Mouse (Mus musculus) MEL-GATA-1-ER (cell line): ENCODE results near the gene Rfpl4.
"Not testable (repeated sequence)": the region's sequence is repeated elsewhere in the genome, so short reads cannot be mapped to it uniquely, and the experiment has no call there.

Source experiments
- DNase-seq: peaks from one replicate; pipeline ENCODE4 v3.0.0-alpha.2; 2012; ENCODE audit warnings: low read depth; ENCODE audit errors: extremely low read depth

The Rfpl4 gene

DNA sequence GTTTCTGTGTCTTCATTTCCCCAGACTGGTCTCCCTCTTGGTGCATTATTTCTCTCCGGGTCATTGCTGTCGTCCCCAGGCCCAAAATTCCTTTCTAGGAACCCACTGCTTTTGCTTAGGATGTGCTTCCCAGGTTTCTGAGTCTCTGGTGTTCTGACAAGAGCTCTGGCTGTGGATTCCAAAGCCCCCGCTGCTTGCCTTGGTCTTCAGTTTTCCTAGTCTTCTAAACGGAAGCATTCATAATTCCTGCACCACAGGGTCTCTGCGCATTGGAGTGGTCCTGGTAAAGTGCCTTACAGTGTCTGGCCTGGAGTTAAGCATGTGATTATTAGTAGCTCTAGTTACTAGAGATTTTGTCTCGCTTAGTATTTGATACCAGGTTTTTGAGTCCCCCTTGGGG is 35.9 kb downstream of the Rfpl4 start:
- no peak for DNase-seq

DNA sequence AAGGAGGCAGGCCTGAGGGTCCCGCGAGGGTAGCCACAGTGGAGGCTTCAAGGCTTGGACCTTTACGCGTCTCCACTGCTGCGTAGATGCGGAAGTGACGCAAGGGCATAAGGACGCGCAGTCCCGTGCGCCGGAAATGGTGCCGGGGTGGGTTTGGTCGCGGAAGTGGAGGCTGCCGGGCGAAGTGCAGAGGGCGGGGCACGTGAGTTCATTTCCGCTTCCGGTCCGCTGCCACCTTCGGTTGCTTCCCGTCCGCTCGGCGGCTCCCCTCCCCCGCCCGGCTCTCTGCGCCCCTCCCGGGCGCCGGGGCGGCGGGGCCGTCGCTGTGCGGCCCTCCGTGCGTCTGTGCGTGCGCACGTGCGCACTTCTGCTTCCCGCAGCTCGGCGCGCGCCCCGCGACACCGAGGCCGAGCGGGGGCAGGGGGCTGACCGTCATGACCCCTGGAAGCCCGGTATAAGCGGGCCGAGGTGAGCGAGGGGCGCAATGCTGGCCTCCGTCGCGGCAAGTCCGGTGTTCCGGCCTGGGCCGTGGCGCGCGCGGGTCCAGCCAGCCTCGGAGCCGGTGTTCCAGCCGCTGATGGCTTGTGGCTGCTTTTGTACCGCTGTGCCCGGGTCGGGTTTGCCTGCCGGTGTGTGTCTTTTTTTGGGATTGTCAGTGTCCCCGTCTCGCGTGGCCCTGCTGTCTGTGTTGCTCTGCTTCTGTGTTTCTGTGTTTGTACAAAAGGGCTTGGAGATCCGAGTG is 36.6 kb downstream of the Rfpl4 start, which contains the start of gene Epn1:
Epn1 (plus strand) TSS at position 226 of the 742 bp plus-strand sequence.
- peak; percentile 81 for DNase-seq

DNA sequence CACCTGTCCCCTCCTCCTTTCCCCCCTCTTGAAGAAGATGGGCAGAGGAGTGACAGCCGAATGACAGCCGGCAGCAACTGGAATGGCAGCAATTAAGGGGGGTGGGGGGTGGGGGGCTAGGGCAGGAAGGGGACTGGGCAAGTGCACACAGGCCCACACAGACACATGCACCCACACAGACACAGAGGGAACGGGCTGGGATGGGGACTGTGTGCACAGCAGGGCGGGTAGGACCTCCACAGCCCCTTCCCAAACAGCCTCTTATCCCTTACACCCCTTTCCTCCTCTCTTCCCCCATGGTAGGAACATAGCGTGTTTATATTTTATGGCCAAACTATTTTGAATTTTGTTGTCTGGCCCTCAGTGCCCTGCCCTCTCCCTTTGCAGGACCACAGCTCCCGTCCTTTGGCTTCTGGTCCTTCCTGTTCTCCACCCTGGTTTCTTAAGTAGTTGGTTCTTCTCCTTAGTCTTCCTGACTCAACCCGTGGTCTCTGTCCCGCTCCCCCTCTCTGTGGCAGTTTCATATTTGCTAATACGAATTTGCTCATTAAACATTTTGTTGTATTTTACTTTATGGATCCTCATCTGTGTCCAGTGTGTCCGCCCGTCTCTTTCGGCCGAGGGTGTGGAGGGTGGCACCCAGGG is 37.3 kb downstream of the Rfpl4 start:
- DNase-seq, result not testable (repeated sequence)

DNA sequence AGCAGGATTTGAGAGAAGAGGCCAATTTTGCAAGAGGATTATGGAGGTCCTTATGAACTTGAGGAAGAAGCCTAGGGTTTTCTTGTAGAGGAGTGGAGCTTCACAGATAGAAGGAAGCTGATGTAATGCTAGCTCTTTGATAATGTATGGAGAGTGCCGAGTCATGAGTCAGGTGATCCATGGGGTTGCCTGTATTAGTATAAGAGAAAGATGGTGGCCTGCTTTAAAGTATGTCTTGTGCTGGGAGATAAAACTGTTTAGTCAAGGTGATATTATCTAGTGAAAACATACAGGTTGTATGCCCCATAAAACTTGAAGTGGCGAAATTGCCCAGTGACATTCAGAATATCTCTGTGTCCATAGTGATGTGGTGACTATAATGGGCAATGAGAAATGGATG is 39.8 kb downstream of the Rfpl4 start:
- DNase-seq, result no peak

DNA sequence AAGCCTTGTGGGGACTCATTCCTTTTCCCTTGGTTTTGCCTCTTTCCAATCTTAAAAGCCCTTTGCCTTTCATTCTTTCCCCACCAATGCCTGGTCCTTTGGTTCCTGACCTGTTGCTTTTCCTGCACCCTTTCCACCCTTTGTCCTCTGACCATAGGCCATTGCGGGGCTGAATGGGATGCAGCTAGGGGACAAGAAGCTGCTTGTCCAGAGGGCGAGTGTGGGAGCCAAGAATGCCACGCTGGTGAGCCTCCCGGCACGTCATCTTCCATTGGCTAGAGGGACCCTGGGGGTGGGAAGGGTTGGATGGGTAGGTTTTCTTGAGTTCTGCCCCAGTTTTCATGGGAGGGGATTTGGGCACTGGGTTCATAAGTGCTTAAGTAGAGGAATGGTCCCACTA is 41.8 kb downstream of the Rfpl4 start:
- no peak for DNase-seq

DNA sequence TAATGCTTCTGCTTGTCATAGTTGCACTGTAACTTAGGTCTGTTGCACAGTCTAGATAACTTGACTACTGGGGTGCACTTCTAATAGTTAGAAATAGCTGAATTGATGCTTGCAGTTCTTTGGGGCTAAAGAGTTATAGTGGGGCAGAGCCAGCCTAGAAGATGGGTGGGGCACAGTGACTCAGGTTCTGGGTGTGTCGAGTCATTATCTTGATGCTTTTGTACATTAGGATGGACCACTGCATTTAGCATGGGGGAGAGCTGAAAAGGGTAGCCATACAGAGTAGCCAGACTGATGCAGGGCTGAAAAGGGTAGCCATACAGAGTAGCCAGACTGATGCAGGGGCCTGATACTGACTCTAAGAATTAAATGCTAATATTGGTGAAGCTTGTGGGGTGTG is 43.2 kb downstream of the Rfpl4 start:
- no peak for DNase-seq

DNA sequence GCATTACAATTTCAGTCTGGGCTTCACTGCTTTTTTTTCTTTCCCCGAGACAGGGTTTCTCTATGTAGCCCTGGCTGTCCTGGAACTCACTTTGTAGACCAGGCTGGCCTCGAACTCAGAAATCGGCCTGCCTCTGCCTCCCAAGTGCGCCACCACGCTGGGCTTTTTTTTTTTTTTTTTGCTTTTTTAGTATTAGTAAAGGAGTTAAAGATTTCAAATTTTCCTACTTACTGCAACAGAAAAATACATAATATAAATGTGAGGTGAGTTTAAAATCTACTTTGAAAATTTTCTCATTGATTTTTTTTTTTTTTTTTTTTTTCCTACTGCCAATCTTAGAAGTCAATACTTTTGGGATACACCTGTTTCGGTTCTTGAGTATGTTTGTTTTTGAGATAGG is 51.9 kb downstream of the Rfpl4 start:
- DNase-seq, result no peak

DNA sequence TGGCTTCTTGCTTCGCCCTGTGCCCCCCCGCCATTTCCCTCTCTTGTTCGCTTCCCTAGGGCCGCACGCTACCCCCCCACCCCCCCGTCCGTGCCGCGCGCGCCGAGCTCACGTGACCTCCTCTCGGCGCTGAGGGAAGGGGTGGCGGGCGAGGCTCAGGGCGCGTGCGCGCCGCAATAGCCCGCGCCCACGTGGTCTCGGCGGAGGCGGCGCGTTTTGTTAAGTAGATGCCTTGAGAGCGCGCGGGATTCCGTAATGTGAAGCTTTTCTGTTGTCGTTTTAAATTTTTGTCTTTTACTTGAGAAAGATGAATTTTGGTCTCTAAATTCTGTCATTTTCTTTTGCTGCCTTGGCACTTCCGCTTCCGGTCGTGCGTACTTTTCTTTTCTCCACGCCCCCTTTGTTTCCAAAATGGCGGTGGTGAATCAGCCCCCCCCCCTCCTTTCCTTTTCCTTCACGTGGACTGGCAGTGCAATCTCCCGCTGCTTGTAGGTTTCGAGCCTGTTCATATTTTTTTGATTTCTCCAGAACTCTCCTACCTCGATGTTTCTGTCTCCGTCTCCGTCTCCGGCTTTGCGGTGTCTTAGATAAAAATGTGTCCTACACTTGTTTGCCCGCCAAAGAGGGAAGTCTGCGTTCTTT is 54.3 kb downstream of the Rfpl4 start:
- peak; percentile 76 for DNase-seq

DNA sequence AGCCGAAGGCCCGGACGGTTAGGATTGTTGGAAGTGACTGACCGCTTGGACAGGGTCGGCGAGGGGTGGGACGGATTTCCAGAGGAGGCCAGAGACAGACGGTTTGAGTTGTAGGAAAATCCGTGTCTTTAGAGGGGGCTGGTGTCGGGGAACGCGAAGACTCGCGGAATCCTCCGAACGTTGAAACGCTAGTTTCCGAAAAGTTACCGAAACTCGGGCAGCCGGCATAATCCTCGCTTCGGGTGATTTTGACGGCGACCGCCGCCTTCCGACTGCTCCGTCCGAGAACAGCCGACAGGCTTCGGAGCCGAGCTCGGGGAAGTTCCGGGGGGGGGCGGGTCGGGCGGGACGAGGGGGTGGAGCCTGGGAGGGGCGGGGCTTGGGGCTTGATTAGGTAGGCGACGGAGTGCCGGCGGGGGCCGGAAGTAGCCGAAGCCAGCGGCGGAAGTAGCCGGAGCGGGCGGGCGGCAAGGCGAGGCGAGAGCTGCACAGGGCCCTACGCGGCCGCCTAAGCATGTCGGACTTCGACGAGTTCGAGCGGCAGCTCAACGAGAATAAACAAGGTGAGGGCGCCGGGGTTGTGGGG is 54.9 kb downstream of the Rfpl4 start, which contains the start of gene U2af2:
U2af2 (plus strand) TSS at position 370 of the 586 bp plus-strand sequence.
- DNase-seq, result no peak

DNA sequence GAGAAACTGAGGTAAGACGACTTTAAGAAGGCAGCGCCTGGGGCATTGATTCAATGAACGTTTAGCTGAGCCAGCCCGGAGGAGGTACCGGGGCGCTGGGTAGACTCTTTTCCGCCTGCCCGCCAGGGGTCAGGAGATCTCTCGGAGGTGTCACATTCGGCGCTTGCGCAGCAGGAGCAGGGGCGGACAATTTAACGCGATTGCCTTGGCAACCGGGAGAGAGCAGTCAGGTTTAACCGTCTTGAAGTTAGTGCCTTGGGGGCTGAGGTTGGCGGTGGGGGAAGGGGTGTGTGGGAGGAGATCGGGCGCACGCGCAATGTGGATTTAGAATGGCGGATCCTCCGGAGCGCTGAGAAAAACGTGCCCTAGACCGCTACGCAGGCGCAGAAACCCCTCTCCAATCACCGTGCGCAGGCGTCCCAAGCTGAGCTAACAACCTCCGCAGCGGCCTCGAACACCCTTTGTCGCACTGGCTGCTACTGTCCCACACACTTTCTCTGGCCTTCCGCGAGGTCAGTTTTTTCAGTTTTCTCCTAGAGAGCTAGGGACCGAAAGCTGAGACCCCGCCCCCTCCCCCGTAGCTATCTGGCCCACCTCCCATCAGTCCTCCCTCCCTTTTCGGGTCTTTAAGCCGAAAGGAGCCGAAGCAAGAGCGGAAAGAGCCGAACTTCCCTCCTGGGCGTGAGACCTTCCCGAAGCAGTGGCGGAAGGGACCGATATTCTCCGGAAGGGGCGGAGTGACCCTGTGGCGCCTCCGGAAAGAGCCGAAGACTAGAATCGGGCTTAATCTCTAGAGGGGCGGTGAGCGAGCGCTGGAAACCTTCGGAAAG is 55.6 kb downstream of the Rfpl4 start:
- DNase-seq, result peak; percentile 91

DNA sequence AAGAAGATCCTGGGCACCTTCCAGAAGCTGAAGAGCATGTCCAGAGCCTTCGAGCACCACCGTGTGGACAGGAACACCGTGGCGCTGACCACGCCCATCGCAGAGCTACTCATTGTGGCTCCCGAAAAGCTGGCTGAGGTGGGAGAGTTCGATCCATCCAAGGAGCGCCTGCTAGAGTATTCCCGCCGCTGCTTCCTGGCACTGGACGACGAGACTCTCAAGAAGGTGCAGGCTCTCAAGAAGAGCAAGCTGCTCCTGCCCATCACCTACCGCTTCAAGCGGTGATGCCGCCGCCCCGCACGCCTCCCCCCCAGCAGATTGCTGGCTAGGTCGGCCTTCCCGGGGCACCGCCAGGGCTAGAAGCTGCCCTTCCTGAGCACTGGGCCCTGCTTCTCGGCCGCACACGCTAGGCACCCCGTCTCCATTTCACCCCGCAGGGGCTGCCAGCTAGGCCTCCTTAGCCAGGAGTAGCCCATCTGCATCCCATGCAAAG is 56.5 kb downstream of the Rfpl4 start:
- DNase-seq, result no peak
